Mouse (Mus musculus) cortical plate, adult 2 months (tissue): ENCODE results near the gene Flnb.

Experiments used
- CTCF ChIP-seq: fragments of 200-500 bp; IDR thresholded peaks from 2 replicates; pipeline ENCODE4 v1.5.1; 2011; ENCODE audit warnings: mild to moderate bottlenecking, control low read depth, low read length; ENCODE audit not compliant: insufficient read depth; ENCODE audit errors: extremely low read depth
- POLR2A ChIP-seq: fragments of 200-500 bp; IDR thresholded peaks from 2 replicates; pipeline ENCODE4 v1.6.1; 2011; ENCODE audit warnings: mild to moderate bottlenecking, low read length, control low read depth; ENCODE audit not compliant: insufficient read depth; ENCODE audit errors: extremely low read depth

DNA sequence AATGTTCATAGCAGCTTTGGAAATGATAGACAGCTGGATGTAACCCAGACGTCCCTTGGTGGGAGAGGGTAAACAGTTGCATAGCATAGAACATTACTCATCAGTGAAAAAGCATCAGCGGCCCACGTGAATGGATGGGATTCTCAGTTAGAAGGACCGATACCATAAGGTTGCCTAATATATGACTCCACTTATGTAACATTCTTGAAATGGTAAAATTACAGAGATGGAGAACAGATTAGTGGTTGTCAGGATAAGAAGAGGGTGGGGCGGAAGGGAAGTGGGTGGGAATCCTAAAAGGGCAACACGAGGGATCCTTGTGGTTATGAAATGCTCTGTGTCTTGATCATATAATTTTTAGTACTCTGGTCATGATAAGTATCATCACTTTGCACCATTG is 62.6 kb downstream of the Flnb start:
- no peak for TF ChIP-seq CTCF
- no peak for TF ChIP-seq POLR2A
